Mouse (Mus musculus): ENCODE measurements around the gene Sytl4. TPM values are rescaled to one million over a fixed set of nuclear protein-coding genes. Genes with fewer than 3 reads are reported as not detected.

Sytl4 gene
- total RNA-seq, 2 experiments from 2014 or later = 0.72 to 0.86 TPM

Other genes starting within 250 kb of the Sytl4 start
- 10 to 100 TPM; 13.5 to 37.1 TPM for gene Tnmd, start 130.8 kb downstream of the Sytl4 start, total RNA-seq (2021)
- gene Tspan6, start 83.4 kb downstream of the Sytl4 start, total RNA-seq (2021) = 1 to 10 TPM; 3.2 to 6.4 TPM
- gene Srpx2, start 73.4 kb downstream of the Sytl4 start, total RNA-seq (2021) = 1 to 10 TPM; 3.4 to 5.5 TPM
- 1 to 10 TPM; 7.9 to 9.6 TPM for gene Cstf2, start 77.4 kb upstream of the Sytl4 start, total RNA-seq (2021)
- 1 to 10 TPM in 1 of 2 experiments, under 1 TPM in 1; 0.33 to 1.1 TPM for gene Xkrx, start 180.3 kb upstream of the Sytl4 start, total RNA-seq (2021)
- not detected for gene Arl13a, start 205.7 kb upstream of the Sytl4 start, total RNA-seq (2021)
- under 1 TPM in 1 of 2 experiments, not detected in 1; 0.75 TPM for gene Nox1, start 240.1 kb upstream of the Sytl4 start, total RNA-seq (2021)

Data from gastrocnemius, postnatal 25 days (tissue).